Mouse (Mus musculus) liver, embryonic 11.5 days (tissue): Measurements from ENCODE around the gene Hist2h2be. TPM values are rescaled to one million over a fixed set of nuclear protein-coding genes. Genes with fewer than 3 reads are reported as not detected.

Source experiments
- ATAC-seq: fragments of 200-750 bp; cut with Nextera tagmentation; replicated peaks from 2 replicates; pipeline ENCODE4 v1.8.0; 2017; ENCODE audit warnings: moderate number of reproducible peaks, mild to moderate bottlenecking, moderate TSS enrichment, moderate library complexity; ENCODE audit not compliant: low FRiP score
- DNase-seq: peaks from one replicate; pipeline ENCODE4 v3.0.0-alpha.2; 2017; ENCODE audit warnings: low spot score
- H3K27ac ChIP-seq: fragments of 300-500 bp; sonication (generic); 2 replicates; pipeline ENCODE4 v1.5.1; 2014; ENCODE audit warnings: mild to moderate bottlenecking, low read depth, low read length, control low read depth
- H3K27me3 ChIP-seq: fragments of 300-500 bp; sonication (generic); replicated peaks from 2 replicates; pipeline ENCODE4 v1.6.1; 2014; ENCODE audit warnings: low read length, mixed read lengths; ENCODE audit not compliant: control insufficient read depth, insufficient read depth
- H3K36me3 ChIP-seq: fragments of 300-500 bp; sonication (generic); 2 replicates; pipeline ENCODE4 v1.6.1; 2014; ENCODE audit warnings: mild to moderate bottlenecking, low read length, moderate library complexity, mixed read lengths; ENCODE audit not compliant: control insufficient read depth, insufficient read depth
- H3K4me1 ChIP-seq: fragments of 300-500 bp; sonication (generic); replicated peaks from 2 replicates; pipeline ENCODE4 v1.6.1; 2014; ENCODE audit warnings: low read length, mixed read lengths; ENCODE audit not compliant: control insufficient read depth, insufficient read depth
- H3K4me2 ChIP-seq: fragments of 300-500 bp; sonication (generic); 2 replicates; pipeline ENCODE4 v1.6.1; 2014; ENCODE audit warnings: mild to moderate bottlenecking, control low read depth, moderate library complexity
- H3K4me3 ChIP-seq: fragments of 300-500 bp; sonication (generic); 2 replicates; pipeline ENCODE4 v1.5.1; 2014; ENCODE audit warnings: low read depth, low read length, control low read depth
- H3K9ac ChIP-seq: fragments of 300-500 bp; sonication (generic); 2 replicates; pipeline ENCODE4 v1.6.1; 2014; ENCODE audit warnings: low read depth, low read length, control low read depth
- H3K9me3 ChIP-seq: fragments of 300-500 bp; sonication (generic); 2 replicates; pipeline ENCODE4 v1.6.1; 2016; ENCODE audit warnings: low read length, inconsistent platforms, mixed read lengths; ENCODE audit not compliant: control insufficient read depth
- WGBS: fragments of 180-500 bp; shearing (Covaris S2); extraction: QIAGEN DNeasy Blood & Tissue Kit; methylation state at CpG from one replicate; pipeline ENCODE4 v1.1.7; 2014; 5-methylcytosine and 5-hydroxymethylcytosine counted together
- polyA plus RNA-seq: library from polyadenylated mRNA; unstranded; fragments of >200 nt; fragmentation: Nextera tagmentation; extraction: Ambion mirVana; gene quantifications from 2 replicates; pipeline ENCODE4 v1.2.1, GENCODE M21; 2014

Gene Hist2h2be
- polyA plus RNA-seq, 1 experiment from 2014 or later: 7.7 TPM

- Histone ChIP-seq H3K4me3 (no peak overlapping the region), H3K4me2 (no peak overlapping the region), H3K9me3 (no peaks in the 10 kb centered on the region), H3K27ac (no peak overlapping the region), H3K36me3 (peaks cover 21% of the 10 kb centered on the region), H3K9ac (no peak overlapping the region), H3K27me3 (no peaks in the 10 kb centered on the region), H3K4me1 (peaks cover 22% of the 10 kb centered on the region)
- ATAC-seq (no peak), DNase-seq (no peak)
- WGBS: 70% methylated on average over 4 of the region's 4 CpGs
Measured at GRCm38 (mm10) chr3:96179531-96179930, 41.4 kb upstream of the Hist2h2be start.

GRCm38 (mm10) chr3:96180727-96181477, 40.0 kb upstream of the Hist2h2be start, which contains the start of gene Sv2a:
Sv2a (plus strand) TSS chr3:96181151.
- Histone ChIP-seq H3K4me3 (peak within 1 kb of the TSS; percentile 56), H3K27me3 (no peaks in the 10 kb centered on the region; the same call in 1 of the 2 replicates), H3K9ac (peak within 1 kb of the TSS; percentile 54), H3K9me3 (no peaks in the 10 kb centered on the region), H3K4me1 (peaks cover 19% of the 10 kb centered on the region), H3K27ac (no peak within 1 kb of the TSS), H3K4me2 (peak within 1 kb of the TSS; percentile 86), H3K36me3 (peaks cover 13% of the 10 kb centered on the region)
- under 1% methylated on average over 19 of the region's 23 CpGs for WGBS
- ATAC-seq (0 out of 2 replicates have a peak, but pooled peaks have one; percentile 46), DNase-seq (peak; percentile 61)

GRCm38 (mm10) chr3:96181510-96182381, 39.2 kb upstream of the Hist2h2be start:
- no peaks in the 10 kb centered on the region for H3K9me3 ChIP-seq
- H3K27me3 ChIP-seq: no peaks in the 10 kb centered on the region; the same call in 1 of the 2 replicates
- peak overlapping the region; percentile 86 for H3K4me2 ChIP-seq
- no peak for DNase-seq
- H3K4me1 ChIP-seq: peaks cover 19% of the 10 kb centered on the region
- H3K36me3 ChIP-seq: peaks cover 5% of the 10 kb centered on the region
- H3K4me3 ChIP-seq: peak overlapping the region; percentile 56
- ATAC-seq: 0 out of 2 replicates have a peak, but pooled peaks have one; percentile 10
- H3K27ac ChIP-seq: no peak overlapping the region
- H3K9ac ChIP-seq: no peak overlapping the region
- 33% methylated on average over 12 of the region's 12 CpGs for WGBS

GRCm38 (mm10) chr3:96182382-96182776, 38.5 kb upstream of the Hist2h2be start:
- WGBS: 22% methylated on average over 4 of the region's 4 CpGs
- H3K4me3 ChIP-seq: no peak overlapping the region
- no peaks in the 10 kb centered on the region; the same call in 1 of the 2 replicates for H3K27me3 ChIP-seq
- H3K9ac ChIP-seq: no peak overlapping the region
- DNase-seq (no peak), ATAC-seq (no peak)
- H3K4me2 ChIP-seq: peak overlapping the region; percentile 86
- H3K36me3 ChIP-seq: peaks cover 4% of the 10 kb centered on the region
- no peak overlapping the region for H3K27ac ChIP-seq
- H3K4me1 ChIP-seq: peaks cover 19% of the 10 kb centered on the region
- no peaks in the 10 kb centered on the region for H3K9me3 ChIP-seq

- H3K36me3 ChIP-seq: 0 out of 2 replicates have a peak, but pooled peaks cover 2% of the 10 kb centered on the region
- no peak overlapping the region for H3K9ac ChIP-seq
- no peaks in the 10 kb centered on the region for H3K27me3 ChIP-seq
- H3K9me3 ChIP-seq: peaks cover 2% of the 10 kb centered on the region; the same call in 1 of the 2 replicates
- peaks cover 7% of the 10 kb centered on the region for H3K4me1 ChIP-seq
- no peak overlapping the region for H3K27ac ChIP-seq
- DNase-seq (no peak), ATAC-seq (no peak)
- no peak overlapping the region for H3K4me3 ChIP-seq
- 67% methylated on average over 12 of the region's 12 CpGs for WGBS
- H3K4me2 ChIP-seq: no peak overlapping the region
Measured at GRCm38 (mm10) chr3:96192977-96193376, 27.9 kb upstream of the Hist2h2be start.

- Histone ChIP-seq H3K4me1 (peaks cover 13% of the 10 kb centered on the region), H3K36me3 (0 out of 2 replicates have a peak, but pooled peaks cover 2% of the 10 kb centered on the region), H3K9me3 (peaks cover 2% of the 10 kb centered on the region; the same call in 1 of the 2 replicates), H3K27ac (no peak overlapping the region), H3K4me2 (no peak overlapping the region), H3K27me3 (no peaks in the 10 kb centered on the region), H3K9ac (no peak overlapping the region), H3K4me3 (no peak overlapping the region)
- ATAC-seq (no peak), DNase-seq (no peak)
- WGBS: 81% methylated on average over 10 of the region's 10 CpGs
Measured at GRCm38 (mm10) chr3:96194966-96195365, 26.0 kb upstream of the Hist2h2be start.

GRCm38 (mm10) chr3:96195616-96196313, 25.2 kb upstream of the Hist2h2be start:
- H3K9me3 ChIP-seq: peaks cover 2% of the 10 kb centered on the region; the same call in 1 of the 2 replicates
- no peak for ATAC-seq
- WGBS: 84% methylated on average over 11 of the region's 11 CpGs

More at GRCm38 (mm10) chr3:96195616-96196313, 25.2 kb upstream of the Hist2h2be start:
- 0 out of 2 replicates have a peak, but pooled peaks cover 2% of the 10 kb centered on the region for H3K36me3 ChIP-seq
- peaks cover 13% of the 10 kb centered on the region for H3K4me1 ChIP-seq
- H3K9ac ChIP-seq: no peak overlapping the region
- peak overlapping the region; percentile 96 for H3K4me2 ChIP-seq
- H3K27me3 ChIP-seq: no peaks in the 10 kb centered on the region
- H3K4me3 ChIP-seq: no peak overlapping the region
- no peak overlapping the region for H3K27ac ChIP-seq
- no peak for DNase-seq
